Mouse (Mus musculus): ENCODE measurements around the gene Eno3.

Gene Eno3

GRCm38 (mm10) chr11:70681897-70682581 is 25.0 kb downstream of the Eno3 start:
- DNase-seq (ENCODE audit: low spot score) = peak; percentile 33

- DNase-seq (ENCODE audit: low spot score) = no peak
Observed at GRCm38 (mm10) chr11:70683640-70684039, 26.6 kb downstream of the Eno3 start.

GRCm38 (mm10) chr11:70686901-70687566 is 30.0 kb downstream of the Eno3 start:
- DNase-seq (ENCODE audit: low spot score) = peak; percentile 37

- DNase-seq (ENCODE audit: low spot score) = peak; percentile 80
Observed at GRCm38 (mm10) chr11:70687601-70688199, 30.7 kb downstream of the Eno3 start, which contains the start of gene Camta2. Camta2 (minus strand) TSS chr11:70688105.

GRCm38 (mm10) chr11:70688372-70688771 is 31.4 kb downstream of the Eno3 start:
- DNase-seq (ENCODE audit: low spot score) = no peak

GRCm38 (mm10) chr11:70689578-70689977 is 32.6 kb downstream of the Eno3 start:
- no peak for DNase-seq (ENCODE audit: low spot score)

- DNase-seq (ENCODE audit: low spot score) = no peak
Observed at GRCm38 (mm10) chr11:70693504-70693903, 36.5 kb downstream of the Eno3 start.

GRCm38 (mm10) chr11:70697376-70697775 is 40.4 kb downstream of the Eno3 start:
- no peak for DNase-seq (ENCODE audit: low spot score)

- DNase-seq (ENCODE audit: low spot score) = no peak
Observed at GRCm38 (mm10) chr11:70699051-70699450, 42.0 kb downstream of the Eno3 start.

- peak; percentile 98 for DNase-seq (ENCODE audit: low spot score)
Observed at GRCm38 (mm10) chr11:70699722-70700556, 42.9 kb downstream of the Eno3 start, which contains the start of the genes Inca1 and Kif1c. Inca1 (minus strand) TSS chr11:70700155. Kif1c (plus strand) TSS chr11:70700548.

GRCm38 (mm10) chr11:70700613-70701012 is 43.6 kb downstream of the Eno3 start:
- peak; percentile 66 for DNase-seq (ENCODE audit: low spot score)

- DNase-seq (ENCODE audit: low spot score) = no peak
Observed at GRCm38 (mm10) chr11:70701221-70701955, 44.4 kb downstream of the Eno3 start.

- no peak for DNase-seq (ENCODE audit: low spot score)
Observed at GRCm38 (mm10) chr11:70701984-70702733, 45.2 kb downstream of the Eno3 start.

GRCm38 (mm10) chr11:70702781-70703180 is 45.8 kb downstream of the Eno3 start:
- no peak for DNase-seq (ENCODE audit: low spot score)

GRCm38 (mm10) chr11:70706127-70706526 is 49.1 kb downstream of the Eno3 start:
- DNase-seq (ENCODE audit: low spot score) = no peak

- DNase-seq (ENCODE audit: low spot score) = no peak
Observed at GRCm38 (mm10) chr11:70711026-70711425, 54.0 kb downstream of the Eno3 start.

All from ovary, postnatal 14 days (tissue).